Mouse (Mus musculus) gastrocnemius, adult 8-10 months (tissue): ENCODE results near the gene Vbp1. TPM values are rescaled to one million over a fixed set of nuclear protein-coding genes. Genes with fewer than 3 reads are reported as not detected.
"Not testable (repeated sequence)": the region's sequence is repeated elsewhere in the genome, so short reads cannot be mapped to it uniquely, and the experiment has no call there.

ENCODE experiments used
- DNase-seq, 2 experiments: peaks; one replicate each; pipeline ENCODE4 v3.0.0; 2022; ENCODE audit warnings: low spot score in 2 of 2
- total RNA-seq, 4 experiments: library from RNA; stranded (reverse); gene quantifications; 2 replicates each; pipeline ENCODE4 v1.2.4; 2022

Vbp1 gene
- total RNA-seq: 10 to 100 TPM; 34.5 to 42.1 (median 37.8) TPM

DNA sequence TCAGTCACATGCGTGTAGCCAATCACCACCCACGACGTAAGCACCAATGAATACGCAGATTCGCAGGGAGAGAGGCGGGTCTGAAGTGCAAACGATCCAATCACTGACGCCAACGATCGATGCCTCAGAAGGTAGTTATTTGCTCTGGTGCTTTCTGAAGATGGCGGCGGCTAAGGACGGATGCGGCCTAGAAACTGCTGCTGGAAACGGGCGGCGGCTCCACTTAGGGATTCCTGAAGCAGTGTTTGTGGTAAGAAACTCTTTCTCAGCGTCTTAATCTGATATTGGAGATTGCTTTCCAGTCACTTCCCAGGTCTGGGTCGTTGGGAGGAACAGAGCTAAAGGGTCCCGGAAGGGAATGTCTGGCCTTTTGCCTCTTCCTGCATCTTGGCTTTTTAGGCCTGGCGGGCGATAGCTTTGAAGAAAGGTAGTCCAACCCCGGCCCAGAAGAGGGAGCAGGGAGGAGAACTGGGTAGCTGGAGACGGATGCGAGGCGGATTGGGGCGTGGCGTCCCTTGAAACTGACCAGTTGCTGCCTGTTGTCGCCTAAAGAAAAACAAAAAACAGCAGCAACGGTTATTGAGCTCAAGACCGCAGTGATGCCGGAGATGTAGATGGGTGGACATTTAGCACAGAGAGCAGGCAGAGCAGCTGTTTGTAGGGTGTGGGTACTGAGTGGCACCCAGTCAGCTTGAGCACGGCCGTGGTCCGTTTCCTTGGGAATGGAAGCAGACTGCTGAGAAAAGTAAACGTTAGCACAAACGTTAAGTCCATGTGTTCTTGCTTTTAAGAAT is at the start of gene Vbp1:
TSS of gene Vbp1 (plus strand) at position 121 of the 794 bp plus-strand sequence.
- peak; percentile 69 to 80 for DNase-seq

DNA sequence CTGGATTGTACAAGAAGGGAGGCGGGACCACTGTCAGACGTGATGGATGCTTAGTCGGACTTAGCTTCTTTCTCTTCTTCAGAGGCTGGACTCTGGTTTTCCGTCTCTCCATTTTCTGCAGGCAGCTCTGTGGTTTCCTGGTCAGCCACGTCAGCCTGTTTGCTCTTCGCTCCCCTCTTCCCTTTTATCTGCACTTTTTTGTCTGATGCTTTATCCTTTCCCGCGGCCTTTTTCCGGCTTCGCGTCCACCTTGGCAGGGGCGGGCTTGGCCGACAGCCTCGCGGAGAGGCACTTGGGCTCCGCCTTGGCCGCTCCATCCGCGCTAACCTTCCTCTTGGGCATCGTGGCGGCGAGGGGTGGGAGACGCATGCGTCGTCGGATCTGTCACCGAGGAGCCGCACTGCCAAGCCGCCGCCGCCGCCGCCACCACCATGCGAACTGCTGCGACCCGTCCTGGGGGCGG is 38.9 kb upstream of the Vbp1 start:
- not testable (repeated sequence) for DNase-seq

DNA sequence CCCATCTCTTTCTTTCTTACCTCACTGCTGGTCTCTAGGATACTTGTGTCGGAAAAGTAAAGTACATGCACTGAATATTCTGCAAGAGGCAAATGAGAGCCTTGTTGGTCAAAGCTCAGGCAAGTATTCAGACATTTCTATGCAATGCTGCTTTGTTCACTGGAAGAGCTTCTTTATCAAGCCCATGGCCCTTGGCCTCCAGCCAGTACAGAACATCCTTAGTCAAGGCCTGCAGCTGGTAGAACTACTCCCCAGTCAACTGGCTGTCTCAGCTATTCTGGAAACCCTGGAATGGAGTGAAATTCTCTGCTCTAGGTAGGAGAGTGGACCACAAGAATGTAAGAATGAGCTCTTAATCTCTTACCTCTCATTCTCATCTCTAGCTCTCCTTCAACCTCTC is 24.2 kb upstream of the Vbp1 start:
- no peak for DNase-seq

DNA sequence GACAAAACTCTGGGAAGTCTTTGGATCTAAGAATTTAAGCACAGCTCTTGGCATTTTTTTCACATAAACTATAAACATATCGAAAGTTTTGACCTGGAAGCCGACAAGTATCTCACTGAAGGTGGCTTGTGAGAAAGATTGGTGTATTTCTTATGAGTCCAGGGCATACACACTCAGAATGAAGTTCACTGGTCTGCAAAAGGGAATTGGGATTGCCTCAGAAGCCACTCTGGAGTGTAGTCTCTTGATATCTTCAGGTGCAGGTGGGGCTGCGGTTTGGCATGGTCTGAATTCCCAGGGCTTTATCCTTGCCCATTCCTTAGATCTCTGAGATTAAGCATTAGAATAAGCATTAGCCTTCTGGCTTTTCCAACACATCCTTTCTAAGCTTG is 316 bp upstream of the Vbp1 start:
- no peak for DNase-seq

DNA sequence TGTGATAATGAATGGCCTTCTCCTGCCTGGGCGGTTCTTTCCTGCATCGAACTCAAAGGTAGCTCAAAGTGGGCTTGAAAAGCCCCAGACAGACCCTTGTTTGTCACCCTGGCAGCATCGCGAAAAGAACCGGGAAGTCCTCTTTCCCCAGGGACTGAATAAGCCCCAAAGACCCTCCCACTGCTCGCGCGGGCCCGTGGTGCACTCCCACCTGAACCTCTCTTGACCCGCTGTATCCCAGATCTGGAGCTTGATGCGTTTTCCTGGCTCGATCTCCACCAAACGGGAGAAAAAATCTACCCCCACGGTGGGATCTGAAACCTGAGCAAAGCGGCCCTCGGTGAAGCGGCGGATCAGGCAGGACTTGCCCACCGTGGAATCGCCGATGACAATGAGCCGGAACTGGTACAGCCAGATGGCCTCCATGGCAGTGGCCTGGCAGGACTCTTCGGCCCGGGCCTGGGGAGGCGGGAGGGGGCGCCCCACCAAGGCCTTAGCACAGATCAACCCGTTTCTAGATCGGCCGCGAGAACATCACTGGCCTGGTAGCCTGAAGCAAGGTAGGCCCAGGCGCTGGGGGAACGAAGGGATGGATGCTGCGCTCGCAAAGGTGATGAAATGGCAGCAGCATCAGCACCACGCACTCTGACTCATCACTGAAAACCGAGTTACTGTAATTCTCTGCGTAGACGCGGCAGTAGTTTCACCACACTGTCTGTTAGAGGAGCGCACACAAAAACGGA is 63.7 kb downstream of the Vbp1 start, which contains the start of gene Rab39b:
TSS of gene Rab39b (minus strand) at position 650 of the 743 bp plus-strand sequence.
- no peak for DNase-seq

DNA sequence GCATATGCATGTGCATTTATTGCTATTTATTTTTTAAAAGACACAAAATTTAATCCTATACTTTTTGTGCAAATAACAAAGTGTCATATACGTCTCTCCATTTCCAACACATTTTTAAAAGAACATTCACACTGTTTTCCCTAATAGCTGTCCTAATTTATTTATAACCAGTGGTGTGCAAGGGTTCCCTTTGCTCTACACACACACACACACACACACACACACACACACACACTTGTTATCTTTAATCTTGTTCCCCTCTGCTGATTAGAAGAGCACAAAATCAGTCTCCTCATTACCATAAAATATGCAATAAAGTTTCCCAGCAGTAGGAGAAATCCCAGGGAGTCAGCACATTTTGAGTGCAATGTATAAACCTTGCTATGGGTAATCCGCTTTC is 64.4 kb downstream of the Vbp1 start:
- DNase-seq: no peak

Other genes starting within 250 kb of the Vbp1 start
- 100 to 1,000 TPM; 213 to 242 (median 228) TPM for gene Fundc2, start 131.9 kb upstream of the Vbp1 start, total RNA-seq
- under 1 TPM; 0.53 to 0.96 (median 0.72) TPM for gene F8, start 131.7 kb upstream of the Vbp1 start, total RNA-seq
- gene Cmc4, start 97.7 kb upstream of the Vbp1 start, total RNA-seq: 1 to 10 TPM; 8.4 to 9.5 (median 8.7) TPM
- gene Mtcp1, start 97.7 kb upstream of the Vbp1 start, total RNA-seq: 1 to 10 TPM in 3 of 4 experiments, under 1 TPM in 1; 0.65 to 2.9 (median 1.8) TPM
- gene Brcc3, start 97.7 kb upstream of the Vbp1 start, total RNA-seq: 10 to 100 TPM; 22.5 to 25.8 (median 24.2) TPM
- gene Rab39b, start 63.9 kb downstream of the Vbp1 start, total RNA-seq: under 1 TPM in 1 of 4 experiments, not detected in 3; 0.17 TPM